In genomic region chr11:6506516-6506915, GRCm38 (mm10) we compare ENCODE assay signal across 28 mouse cellular contexts. TPM values are rescaled to one million over a fixed set of nuclear protein-coding genes. Genes with fewer than 3 reads are reported as not detected.
DNase-seq lines count a peak whose midpoint lies in the region; ATAC-seq lines count a peak whose summit lies in the region.
"Had no signal": no experiment of that assay in that cellular context is flagged by ENCODE, and none has a peak within 500 bp of the region (broad histone marks: within the 10 kb centered on the region; RNA-seq: fewer than 3 reads in every experiment).

No protein-coding gene starts in this region.

- H3K36me3 ChIP-seq in kidney, embryonic 16.5 days (ENCODE audit: insufficient read depth, low read length): no peaks in the 10 kb centered on the region
- H3K36me3 ChIP-seq in kidney, embryonic 15.5 days: no peaks in the 10 kb centered on the region
- H3K36me3 ChIP-seq in liver, embryonic 13.5 days: no peaks in the 10 kb centered on the region
- no peaks in the 10 kb centered on the region for H3K36me3 ChIP-seq in liver, embryonic 11.5 days (ENCODE audit: control insufficient read depth, insufficient read depth, low read length)
- H3K36me3 ChIP-seq: embryonic facial prominence, embryonic 12.5 days; forebrain, embryonic 10.5 days; forebrain, embryonic 15.5 days; heart, embryonic 10.5 days; heart, embryonic 15.5 days; limb, embryonic 10.5 days; limb, embryonic 15.5 days; stomach, embryonic 15.5 days had no signal

- no peaks in the 10 kb centered on the region for H3K4me1 ChIP-seq in kidney, embryonic 16.5 days (ENCODE audit: insufficient read depth, low read length)
- no peaks in the 10 kb centered on the region for H3K4me1 ChIP-seq in kidney, embryonic 15.5 days
- peaks cover 6% of the 10 kb centered on the region; the same call in 1 of the 2 replicates for H3K4me1 ChIP-seq in liver, embryonic 13.5 days (replicated peaks)
- H3K4me1 ChIP-seq in liver, embryonic 11.5 days (replicated peaks; ENCODE audit: control insufficient read depth, insufficient read depth, low read length): no peaks in the 10 kb centered on the region
- H3K4me1 ChIP-seq: embryonic facial prominence, embryonic 12.5 days; forebrain, embryonic 10.5 days; forebrain, embryonic 15.5 days; heart, embryonic 10.5 days; heart, embryonic 15.5 days; limb, embryonic 10.5 days; limb, embryonic 15.5 days; stomach, embryonic 15.5 days had no signal

- no peaks in the 10 kb centered on the region for H3K27me3 ChIP-seq in kidney, embryonic 16.5 days (ENCODE audit: insufficient read depth, low read length)
- no peaks in the 10 kb centered on the region for H3K27me3 ChIP-seq in kidney, embryonic 15.5 days
- no peaks in the 10 kb centered on the region for H3K27me3 ChIP-seq in liver, embryonic 13.5 days
- H3K27me3 ChIP-seq in liver, embryonic 11.5 days (replicated peaks; ENCODE audit: control insufficient read depth, insufficient read depth, low read length): no peaks in the 10 kb centered on the region
- H3K27me3 ChIP-seq: embryonic facial prominence, embryonic 12.5 days; forebrain, embryonic 15.5 days; heart, embryonic 15.5 days; limb, embryonic 15.5 days; stomach, embryonic 15.5 days had no signal

- H3K4me2 ChIP-seq in kidney, embryonic 16.5 days (replicated peaks; ENCODE audit: low read depth, low read length): no peak overlapping the region
- H3K4me2 ChIP-seq in kidney, embryonic 15.5 days: no peak overlapping the region
- H3K4me2 ChIP-seq in liver, embryonic 13.5 days: no peak overlapping the region
- H3K4me2 ChIP-seq in liver, embryonic 11.5 days: no peak overlapping the region
- H3K4me2 ChIP-seq: embryonic facial prominence, embryonic 12.5 days; forebrain, embryonic 15.5 days; heart, embryonic 15.5 days; limb, embryonic 15.5 days; midbrain, embryonic 11.5 days; stomach, embryonic 15.5 days had no signal

- 0 out of 2 replicates have a peak, but pooled peaks have one; percentile 23 for ATAC-seq in kidney, embryonic 16.5 days (ENCODE audit: low FRiP score, low TSS enrichment)
- no peak; the same call in 1 of the 2 replicates for ATAC-seq in kidney, embryonic 15.5 days (replicated peaks; ENCODE audit: low FRiP score)
- ATAC-seq in liver, embryonic 13.5 days (ENCODE audit: low read depth): 0 out of 2 replicates have a peak, but pooled peaks have one; percentile 18
- ATAC-seq in liver, embryonic 11.5 days (replicated peaks; ENCODE audit: low FRiP score): no peak
- ATAC-seq: forebrain, embryonic 15.5 days; hindbrain, embryonic 16.5 days; midbrain, embryonic 16.5 days had no signal

- WGBS in kidney, embryonic 16.5 days: 69% methylated on average over 9 of the region's 9 CpGs
- WGBS in kidney, embryonic 15.5 days: 66% methylated on average over 9 of the region's 9 CpGs
- 75% methylated on average over 9 of the region's 9 CpGs for WGBS in liver, embryonic 13.5 days (ENCODE audit: insufficient replicate concordance)
- WGBS in liver, embryonic 11.5 days: 77% methylated on average over 9 of the region's 9 CpGs

- no peak overlapping the region for H3K4me3 ChIP-seq in kidney, embryonic 16.5 days (ENCODE audit: low read length)
- H3K4me3 ChIP-seq in kidney, embryonic 15.5 days (replicated peaks): no peak overlapping the region
- no peak overlapping the region for H3K4me3 ChIP-seq in liver, embryonic 13.5 days (replicated peaks)
- H3K4me3 ChIP-seq in liver, embryonic 11.5 days (ENCODE audit: low read depth, low read length): no peak overlapping the region
- H3K4me3 ChIP-seq: embryonic facial prominence, embryonic 12.5 days; forebrain, embryonic 10.5 days; forebrain, embryonic 15.5 days; heart, embryonic 10.5 days; heart, embryonic 15.5 days; limb, embryonic 10.5 days; limb, embryonic 15.5 days; stomach, embryonic 15.5 days had no signal

- H3K27ac ChIP-seq in kidney, embryonic 16.5 days (ENCODE audit: low read length): no peak overlapping the region
- no peak overlapping the region for H3K27ac ChIP-seq in kidney, embryonic 15.5 days
- H3K27ac ChIP-seq in liver, embryonic 13.5 days: no peak overlapping the region
- no peak overlapping the region for H3K27ac ChIP-seq in liver, embryonic 11.5 days (ENCODE audit: low read depth, low read length)
- H3K27ac ChIP-seq: embryonic facial prominence, embryonic 12.5 days; forebrain, embryonic 10.5 days; forebrain, embryonic 15.5 days; heart, embryonic 10.5 days; heart, embryonic 15.5 days; kidney, postnatal 0 days; limb, embryonic 10.5 days; limb, embryonic 15.5 days; stomach, embryonic 15.5 days had no signal

- H3K9ac ChIP-seq in kidney, embryonic 16.5 days (replicated peaks; ENCODE audit: low read length): no peak overlapping the region
- no peak overlapping the region for H3K9ac ChIP-seq in kidney, embryonic 15.5 days
- H3K9ac ChIP-seq in liver, embryonic 13.5 days: no peak overlapping the region
- H3K9ac ChIP-seq in liver, embryonic 11.5 days (ENCODE audit: low read depth, low read length): no peak overlapping the region
- H3K9ac ChIP-seq: embryonic facial prominence, embryonic 12.5 days; forebrain, embryonic 15.5 days; heart, embryonic 15.5 days; limb, embryonic 15.5 days; stomach, embryonic 15.5 days had no signal

- DNase-seq in liver, embryonic 13.5 days: no peak
- no peak for DNase-seq in liver, embryonic 11.5 days (ENCODE audit: low spot score)
- DNase-seq in urinary bladder, postnatal 25 days (ENCODE audit: low spot score): peak; percentile 39
- DNase-seq in urinary bladder, postnatal 4 days (ENCODE audit: low spot score in 2 of 2): no peak
- no peak for DNase-seq in layer of hippocampus, postnatal 36 days
- DNase-seq: adrenal gland, postnatal 25 days; cerebellum, adult 11-12 months; cerebellum, adult 9-11 months; embryo, embryonic 11 days; gastrocnemius, postnatal 25 days; heart, adult 11 months; lung, adult 2 months; right cerebral cortex, postnatal 25 days; thymus, postnatal 25 days had no signal

- H3K9me3 ChIP-seq in kidney, embryonic 16.5 days (ENCODE audit: low read length): no peaks in the 10 kb centered on the region
- H3K9me3 ChIP-seq in kidney, embryonic 15.5 days (replicated peaks): no peaks in the 10 kb centered on the region
- no peaks in the 10 kb centered on the region for H3K9me3 ChIP-seq in liver, embryonic 13.5 days (replicated peaks)
- no peaks in the 10 kb centered on the region for H3K9me3 ChIP-seq in liver, embryonic 11.5 days (ENCODE audit: control insufficient read depth, low read length)
- H3K9me3 ChIP-seq: embryonic facial prominence, embryonic 12.5 days; forebrain, embryonic 15.5 days; heart, embryonic 10.5 days; heart, embryonic 15.5 days; limb, embryonic 10.5 days; limb, embryonic 15.5 days; stomach, embryonic 15.5 days had no signal

RNA-seq across cellular contexts. Expression of gene Myo1g, which starts 14.2 kb away (rescaled TPM):
- 1.0 and 1.2 TPM in 2 replicates for polyA plus RNA-seq in kidney, embryonic 16.5 days (2015; fragmentation: Nextera tagmentation; extraction: Ambion mirVana)
- 1.0 and 1.4 TPM in 2 replicates for polyA plus RNA-seq in kidney, embryonic 15.5 days (2015; fragmentation: Nextera tagmentation; extraction: Ambion mirVana)
- 4.7 and 5.3 TPM in 2 replicates for polyA plus RNA-seq in liver, embryonic 13.5 days (2015; fragmentation: Nextera tagmentation; extraction: Ambion mirVana)
- polyA plus RNA-seq in liver, embryonic 11.5 days (2014; fragmentation: Nextera tagmentation; extraction: Ambion mirVana): 5.6 and 6.0 TPM in 2 replicates
- total RNA-seq in layer of hippocampus, postnatal 36 days (2021): 1 to 10 TPM in 1 of 2 experiments, under 1 TPM in 1; 0.45 to 1.1 TPM

RNA-seq across cellular contexts. Expression of gene Purb, which starts 30.8 kb away (rescaled TPM):
- polyA plus RNA-seq in kidney, embryonic 16.5 days (2015; fragmentation: Nextera tagmentation; extraction: Ambion mirVana): 24.8 and 30.1 TPM in 2 replicates
- polyA plus RNA-seq in kidney, embryonic 15.5 days (2015; fragmentation: Nextera tagmentation; extraction: Ambion mirVana): 29.2 and 29.6 TPM in 2 replicates
- 11.1 and 12.6 TPM in 2 replicates for polyA plus RNA-seq in liver, embryonic 13.5 days (2015; fragmentation: Nextera tagmentation; extraction: Ambion mirVana)
- polyA plus RNA-seq in liver, embryonic 11.5 days (2014; fragmentation: Nextera tagmentation; extraction: Ambion mirVana): 13.2 and 13.7 TPM in 2 replicates
- total RNA-seq in layer of hippocampus, postnatal 36 days (2021): 100 to 1,000 TPM; 255 to 257 TPM

RNA-seq across cellular contexts. Expression of gene Ccm2, which starts 40.2 kb away (rescaled TPM):
- 90.5 and 93.3 TPM in 2 replicates for polyA plus RNA-seq in kidney, embryonic 16.5 days (2015; fragmentation: Nextera tagmentation; extraction: Ambion mirVana)
- 79.0 and 89.6 TPM in 2 replicates for polyA plus RNA-seq in kidney, embryonic 15.5 days (2015; fragmentation: Nextera tagmentation; extraction: Ambion mirVana)
- 45.8 and 46.1 TPM in 2 replicates for polyA plus RNA-seq in liver, embryonic 13.5 days (2015; fragmentation: Nextera tagmentation; extraction: Ambion mirVana)
- polyA plus RNA-seq in liver, embryonic 11.5 days (2014; fragmentation: Nextera tagmentation; extraction: Ambion mirVana): 74.5 and 82.1 TPM in 2 replicates
- total RNA-seq in layer of hippocampus, postnatal 36 days (2021): 10 to 100 TPM; 52.1 to 53.4 TPM

Comparison
In these comparisons a context has a peak if more than half of its experiments do, and no peak if none do; other contexts are left out.
1. ATAC-seq: peak in kidney, embryonic 16.5 days (single experiment) and liver, embryonic 13.5 days (single experiment); none in kidney, embryonic 15.5 days (single experiment) and liver, embryonic 11.5 days (single experiment).